Mouse (Mus musculus) heart, postnatal 0 days (tissue): ENCODE measurements around the gene AI464131. TPM values are rescaled to one million over a fixed set of nuclear protein-coding genes. Genes with fewer than 3 reads are reported as not detected.

Experiments used
- ATAC-seq: fragments of 200-750 bp; cut with Nextera tagmentation; 2 replicates; pipeline ENCODE4 v1.8.0; 2017; ENCODE audit warnings: low read depth, moderate number of reproducible peaks, moderate library complexity; ENCODE audit not compliant: insufficient read depth
- DNase-seq: peaks from one replicate; pipeline ENCODE4 v3.0.0-alpha.2; 2016; ENCODE audit warnings: low spot score
- H3K27ac ChIP-seq: fragments of 300-500 bp; sonication (generic); 2 replicates; pipeline ENCODE4 v1.5.1; 2014; ENCODE audit warnings: low read depth, mild to moderate bottlenecking
- H3K27me3 ChIP-seq: fragments of 300-500 bp; sonication (generic); 2 replicates; pipeline ENCODE4 v1.6.1; 2014; ENCODE audit warnings: low read length, mixed read lengths; ENCODE audit not compliant: control insufficient read depth, insufficient read depth
- H3K36me3 ChIP-seq: fragments of 300-500 bp; sonication (generic); replicated peaks from 2 replicates; pipeline ENCODE4 v1.6.1; 2014; ENCODE audit warnings: low read length, mixed read lengths; ENCODE audit not compliant: control insufficient read depth, insufficient read depth
- H3K4me1 ChIP-seq: fragments of 300-500 bp; sonication (generic); 2 replicates; pipeline ENCODE4 v1.6.1; 2014; ENCODE audit warnings: antibody characterized with exemption; ENCODE audit not compliant: control insufficient read depth, insufficient read depth
- H3K4me2 ChIP-seq: fragments of 300-500 bp; sonication (generic); 2 replicates; pipeline ENCODE4 v1.6.1; 2014; ENCODE audit warnings: low read depth, mild to moderate bottlenecking, low read length, moderate library complexity
- H3K4me3 ChIP-seq: fragments of 300-500 bp; sonication (generic); 2 replicates; pipeline ENCODE4 v1.5.1; 2014; ENCODE audit warnings: low read depth, low read length
- H3K9ac ChIP-seq: fragments of 300-500 bp; sonication (generic); replicated peaks from 2 replicates; pipeline ENCODE4 v1.6.1; 2014; ENCODE audit warnings: low read depth, low read length, mixed read lengths
- H3K9me3 ChIP-seq: fragments of 300-500 bp; sonication (generic); replicated peaks from 2 replicates; pipeline ENCODE4 v1.6.1; 2016; ENCODE audit warnings: low read length; ENCODE audit not compliant: control insufficient read depth
- CTCF ChIP-seq: IDR thresholded peaks from 2 replicates; pipeline ENCODE4 v1.5.1; 2016; ENCODE audit warnings: antibody characterized with exemption, control low read depth, low read depth
- EP300 ChIP-seq: IDR thresholded peaks from 2 replicates; pipeline ENCODE4 v1.6.1; 2016; ENCODE audit warnings: antibody characterized with exemption, low read depth
- WGBS: fragments of 180-500 bp; shearing (Covaris S2); extraction: QIAGEN DNeasy Blood & Tissue Kit; methylation state at CpG from one replicate; pipeline ENCODE4 v1.1.7; 2014; 5-methylcytosine and 5-hydroxymethylcytosine counted together
- polyA plus RNA-seq: library from polyadenylated mRNA; unstranded; fragments of >200 nt; fragmentation: Nextera tagmentation; extraction: Ambion mirVana; gene quantifications from 2 replicates; pipeline ENCODE4 v1.2.1, GENCODE M21; 2015
- total RNA-seq: library from RNA; depleted of rRNA; stranded (reverse); fragments of >200 nt; gene quantifications from 2 replicates; pipeline ENCODE4 v1.2.3, GENCODE M21; 2014; ENCODE audit warnings: low replicate concordance

Gene AI464131
- total and polyA plus RNA-seq, 2 experiments from 2014 or later: 2.5 to 6.3 TPM

DNA sequence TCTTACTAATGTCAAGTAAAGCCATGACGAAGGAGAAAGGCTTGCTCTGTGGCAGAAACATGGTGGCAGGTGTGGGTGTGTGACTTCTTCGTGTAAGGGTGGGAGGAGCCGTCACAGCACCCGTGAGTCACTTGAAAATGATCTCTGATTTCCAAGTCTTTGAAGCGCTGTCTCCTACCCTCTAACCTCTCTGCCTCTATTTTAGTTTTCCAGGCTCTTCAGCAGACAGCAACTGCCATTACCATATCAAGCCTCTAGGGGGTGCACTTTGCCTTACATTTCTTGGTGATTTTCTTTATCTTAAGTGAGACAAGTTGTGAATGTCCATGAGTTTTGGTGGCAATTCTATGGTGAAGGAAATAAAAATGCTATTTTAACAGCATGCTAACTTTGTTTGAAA lies 19.9 kb upstream of the AI464131 start:
- TF ChIP-seq CTCF (peak; percentile 54), EP300 (no peak)
- H3K4me2 ChIP-seq: no peak overlapping the region
- no peak overlapping the region for H3K27ac ChIP-seq
- no peaks in the 10 kb centered on the region for H3K36me3 ChIP-seq
- H3K9me3 ChIP-seq: no peaks in the 10 kb centered on the region
- no peaks in the 10 kb centered on the region for H3K4me1 ChIP-seq
- WGBS: 54% methylated on average over 5 of the region's 5 CpGs
- DNase-seq (no peak), ATAC-seq (no peak)
- no peak overlapping the region for H3K9ac ChIP-seq
- no peak overlapping the region for H3K4me3 ChIP-seq
- H3K27me3 ChIP-seq: no peaks in the 10 kb centered on the region

DNA sequence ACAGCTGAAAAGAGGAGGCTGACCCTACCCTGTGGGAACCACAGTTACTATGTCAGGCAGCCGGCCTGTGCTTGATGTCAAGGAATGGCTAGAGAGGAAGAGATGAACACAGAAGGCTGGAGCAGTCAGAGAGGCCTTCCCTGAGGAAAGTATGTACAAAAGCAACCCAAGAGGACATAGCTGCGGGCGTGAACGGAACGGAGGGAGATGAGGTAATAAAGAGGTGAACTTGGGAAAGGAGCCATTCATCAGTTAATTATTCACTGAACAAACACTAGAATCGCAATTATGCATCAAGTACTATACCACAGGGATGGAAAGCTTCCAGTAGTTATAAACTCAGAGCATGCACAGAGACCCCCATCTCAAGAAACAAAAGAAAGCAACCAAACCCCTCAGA lies 19.3 kb upstream of the AI464131 start:
- WGBS: 91% methylated on average over 6 of the region's 6 CpGs

DNA sequence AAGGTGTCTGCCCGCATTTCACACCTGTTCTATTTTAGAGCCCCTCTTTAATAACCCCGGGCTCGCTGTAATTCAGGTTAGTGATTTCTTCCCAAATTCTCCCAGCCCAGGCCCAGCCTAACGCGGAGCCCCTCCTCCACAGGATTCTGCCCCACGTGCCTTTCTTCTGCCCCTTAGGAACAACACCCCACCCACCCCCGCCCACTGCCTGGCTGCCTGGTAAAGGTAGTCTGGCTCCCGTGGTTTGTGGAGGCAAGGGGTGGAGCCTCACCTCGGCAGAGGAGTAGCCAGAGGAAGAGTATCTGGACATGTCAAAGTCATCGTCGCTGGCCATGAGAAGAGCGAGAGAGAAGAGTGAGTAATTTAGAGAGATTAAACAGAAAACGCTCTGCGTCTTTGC lies 17.8 kb upstream of the AI464131 start:
- no peak overlapping the region for H3K4me2 ChIP-seq
- H3K27ac ChIP-seq: no peak overlapping the region
- ATAC-seq: no peak
- WGBS: 48% methylated on average over 14 of the region's 14 CpGs
- DNase-seq: no peak
- H3K9me3 ChIP-seq: no peaks in the 10 kb centered on the region
- no peak for TF ChIP-seq EP300
- TF ChIP-seq CTCF: no peak
- H3K4me3 ChIP-seq: no peak overlapping the region
- no peaks in the 10 kb centered on the region for H3K4me1 ChIP-seq
- H3K27me3 ChIP-seq: no peaks in the 10 kb centered on the region
- H3K36me3 ChIP-seq: no peaks in the 10 kb centered on the region
- H3K9ac ChIP-seq: no peak overlapping the region

More for the DNA sequence above, 19.3 kb upstream of the AI464131 start:
- no peaks in the 10 kb centered on the region for H3K27me3 ChIP-seq
- no peaks in the 10 kb centered on the region for H3K9me3 ChIP-seq
- H3K27ac ChIP-seq: no peak overlapping the region
- H3K9ac ChIP-seq: no peak overlapping the region
- no peaks in the 10 kb centered on the region for H3K4me1 ChIP-seq
- no peak overlapping the region for H3K4me3 ChIP-seq
- DNase-seq: no peak
- no peak for ATAC-seq
- no peak for TF ChIP-seq CTCF
- TF ChIP-seq EP300: no peak
- no peaks in the 10 kb centered on the region for H3K36me3 ChIP-seq
- H3K4me2 ChIP-seq: no peak overlapping the region

DNA sequence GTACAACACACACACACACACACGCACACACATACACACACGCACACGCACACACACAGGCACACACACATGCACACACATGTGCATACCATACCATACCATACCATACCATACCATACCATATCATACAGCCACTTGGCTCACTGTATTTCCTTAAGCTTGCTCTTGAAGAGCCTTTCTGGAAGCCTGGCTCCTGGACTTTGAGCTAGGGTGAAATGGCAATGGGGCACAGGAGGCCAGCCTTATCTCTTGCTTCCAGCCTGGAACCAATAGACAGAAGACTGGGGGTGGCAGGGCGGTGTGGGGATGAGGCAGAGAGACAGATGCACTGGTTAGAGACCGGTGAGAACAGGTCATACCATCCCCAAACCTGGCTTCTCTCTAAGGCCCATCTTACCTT lies 16.3 kb upstream of the AI464131 start:
- no peak for DNase-seq

DNA sequence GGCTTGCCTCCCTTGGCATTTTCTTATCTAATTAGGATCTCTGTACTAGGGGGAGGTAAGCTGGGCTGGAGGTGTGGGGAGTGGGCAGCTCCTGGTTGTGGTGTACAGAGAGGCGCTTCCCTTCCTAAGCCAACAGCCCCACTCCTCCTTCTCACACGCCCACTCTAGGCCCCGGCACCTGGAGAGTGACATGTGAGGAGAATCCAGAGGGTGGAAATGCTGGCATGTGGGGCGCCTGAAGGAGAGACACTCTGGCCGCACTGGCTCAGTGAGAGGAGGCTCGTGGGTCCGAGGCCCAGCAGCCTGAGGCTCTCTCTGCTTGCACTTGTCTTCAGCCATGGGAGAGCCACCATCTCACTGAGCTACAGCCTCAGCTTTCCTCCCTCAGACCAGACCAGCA lies 15.5 kb upstream of the AI464131 start:
- DNase-seq (no peak), ATAC-seq (no peak)
- H3K4me1 ChIP-seq: no peaks in the 10 kb centered on the region
- H3K4me2 ChIP-seq: no peak overlapping the region
- H3K9me3 ChIP-seq: no peaks in the 10 kb centered on the region
- no peaks in the 10 kb centered on the region for H3K36me3 ChIP-seq
- TF ChIP-seq EP300 (no peak), CTCF (no peak)
- 78% methylated on average over 7 of the region's 7 CpGs for WGBS
- peaks cover 5% of the 10 kb centered on the region; the same call in 1 of the 2 replicates for H3K27me3 ChIP-seq
- H3K27ac ChIP-seq: no peak overlapping the region
- no peak overlapping the region for H3K9ac ChIP-seq
- no peak overlapping the region for H3K4me3 ChIP-seq

More for the DNA sequence above, 16.3 kb upstream of the AI464131 start:
- no peak for ATAC-seq
- H3K27me3 ChIP-seq: no peaks in the 10 kb centered on the region
- TF ChIP-seq EP300 (no peak), CTCF (no peak)
- no peaks in the 10 kb centered on the region for H3K4me1 ChIP-seq
- H3K9me3 ChIP-seq: no peaks in the 10 kb centered on the region
- no peak overlapping the region for H3K27ac ChIP-seq
- no peaks in the 10 kb centered on the region for H3K36me3 ChIP-seq
- H3K9ac ChIP-seq: no peak overlapping the region
- H3K4me2 ChIP-seq: no peak overlapping the region
- H3K4me3 ChIP-seq: no peak overlapping the region
- 84% methylated on average over 5 of the region's 5 CpGs for WGBS

DNA sequence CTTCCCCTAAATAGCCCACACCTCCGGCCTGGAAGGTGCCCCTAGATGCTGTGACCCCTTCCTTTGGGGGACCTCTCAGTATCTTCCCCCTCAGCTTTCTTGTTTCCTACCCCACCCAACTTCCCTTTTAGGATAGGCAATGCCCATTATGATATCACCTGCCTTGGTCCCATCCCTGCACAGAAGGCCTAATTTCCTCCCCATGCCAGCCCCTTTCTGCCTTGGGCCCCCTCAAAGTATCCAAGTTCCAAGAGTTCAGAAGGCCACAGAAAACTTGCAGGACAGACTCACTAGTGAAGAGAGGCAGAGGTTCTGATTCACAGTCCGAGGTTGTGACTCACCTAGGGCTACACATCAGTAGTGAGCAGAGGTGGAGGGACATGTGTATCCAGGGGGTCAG lies 14.4 kb upstream of the AI464131 start, which contains the start of gene 1110017D15Rik:
TSS of gene 1110017D15Rik (minus strand) at position 101 of the 400 bp plus-strand sequence.
- no peaks in the 10 kb centered on the region for H3K9me3 ChIP-seq
- no peak within 1 kb of the TSS for H3K4me3 ChIP-seq
- H3K4me2 ChIP-seq: no peak within 1 kb of the TSS
- ATAC-seq: no peak
- WGBS: 80% methylated on average over 2 of the region's 2 CpGs
- H3K27me3 ChIP-seq: peaks cover 5% of the 10 kb centered on the region; the same call in 1 of the 2 replicates
- DNase-seq: no peak
- no peak within 1 kb of the TSS for H3K9ac ChIP-seq
- TF ChIP-seq EP300 (no peak), CTCF (no peak)
- H3K27ac ChIP-seq: no peak within 1 kb of the TSS
- H3K4me1 ChIP-seq: no peaks in the 10 kb centered on the region
- H3K36me3 ChIP-seq: no peaks in the 10 kb centered on the region
